In genomic region chr9:56508835-56509451, GRCm38 (mm10) we compare ENCODE assay signal across 8 mouse cellular contexts.
A peak's percentile ranks its signal among the peaks of the same experiment; 100 is the strongest.
DNase-seq lines count a peak whose midpoint lies in the region; ATAC-seq and TF ChIP-seq lines count a peak whose summit lies in the region.

No protein-coding gene starts in this region.

- TF ChIP-seq POLR2A in kidney, adult 2 months (IDR thresholded peaks at IDR 0.05; ENCODE audit: low read depth, low read length): no peak

- DNase-seq in heart, adult 11 months: peak; percentile 97
- no peak for DNase-seq in heart, postnatal 25 days (ENCODE audit: low spot score)
- DNase-seq in adrenal gland, postnatal 14 days: peak; percentile 86
- peak; percentile 84 for DNase-seq in kidney, adult 2 months
- DNase-seq in layer of hippocampus, adult 9-10 months (ENCODE audit: low spot score): no peak
- DNase-seq in midbrain, postnatal 0 days (ENCODE audit: low spot score): no peak
- DNase-seq in c-Kit-positive CD71-positive TER-119-positive erythroid progenitor cells, embryonic 14.5 days (ENCODE audit: low spot score): no peak

- WGBS in kidney, adult 2 months: 39% methylated on average over 11 of the region's 11 CpGs
- WGBS in midbrain, postnatal 0 days: 79% methylated on average over 11 of the region's 11 CpGs

- H3K4me3 ChIP-seq in kidney, adult 2 months (ENCODE audit: insufficient read depth, low read depth, low read length): no peak overlapping the region
- H3K4me3 ChIP-seq in midbrain, postnatal 0 days (ENCODE audit: low read depth, low read length): no peak overlapping the region

- H3K9ac ChIP-seq in midbrain, postnatal 0 days (replicated peaks; ENCODE audit: low read length, poor library complexity, severe bottlenecking): no peak overlapping the region

- H3K9me3 ChIP-seq in midbrain, postnatal 0 days (ENCODE audit: low read length): no peaks in the 10 kb centered on the region

- H3K27me3 ChIP-seq in kidney, adult 2 months (replicated peaks; ENCODE audit: control insufficient read depth, insufficient read depth, low read length): no peaks in the 10 kb centered on the region
- H3K27me3 ChIP-seq in midbrain, postnatal 0 days (ENCODE audit: insufficient read depth, low read length): no peaks in the 10 kb centered on the region

- peak; percentile 41 for ATAC-seq in megakaryocyte-erythroid progenitor cell, adult 5-6 weeks (replicated peaks; ENCODE audit: low FRiP score, low TSS enrichment, poor library complexity, severe bottlenecking)
- no peak for ATAC-seq in midbrain, postnatal 0 days (ENCODE audit: low FRiP score)

- H3K27ac ChIP-seq in kidney, adult 2 months (ENCODE audit: insufficient read depth, low read depth, low read length): peak overlapping the region; percentile 57
- H3K27ac ChIP-seq in midbrain, postnatal 0 days (ENCODE audit: low read depth, low read length): no peak overlapping the region

- H3K4me1 ChIP-seq in kidney, adult 2 months (ENCODE audit: control insufficient read depth, insufficient read depth, low read length): peaks cover 6% of the 10 kb centered on the region; the same call in 1 of the 2 replicates
- H3K4me1 ChIP-seq in midbrain, postnatal 0 days (ENCODE audit: insufficient read depth, low read length): peaks cover 22% of the 10 kb centered on the region

- no peak overlapping the region for H3K4me2 ChIP-seq in midbrain, postnatal 0 days (ENCODE audit: low read depth, low read length, poor library complexity, severe bottlenecking)

- no peak for TF ChIP-seq CTCF in kidney, adult 2 months (conservative IDR thresholded peaks at IDR 0.05; ENCODE audit: insufficient read depth, insufficient read length, low read depth, low read length)
- TF ChIP-seq CTCF in midbrain, postnatal 0 days (IDR thresholded peaks at IDR 0.05): no peak

- H3K36me3 ChIP-seq in kidney, adult 2 months (ENCODE audit: control insufficient read depth, insufficient read depth, low read length): no peaks in the 10 kb centered on the region
- H3K36me3 ChIP-seq in midbrain, postnatal 0 days (ENCODE audit: insufficient read depth, low read length): no peaks in the 10 kb centered on the region

- intact Hi-C loops in heart, postnatal 25 days (cut with DNase I): loop anchor here (5.0 kb wide), 1 partner anchor 187 kb away; no protein-coding TSS in a partner anchor

Comparison
In these comparisons a context has a peak if more than half of its experiments do, and no peak if none do; other contexts are left out.
1. DNase-seq: peak in heart, adult 11 months (single experiment), adrenal gland, postnatal 14 days (single experiment) and kidney, adult 2 months (single experiment); none in heart, postnatal 25 days (single experiment), layer of hippocampus, adult 9-10 months (single experiment), midbrain, postnatal 0 days (single experiment) and c-Kit-positive CD71-positive TER-119-positive erythroid progenitor cells, embryonic 14.5 days (single experiment).